Mouse (Mus musculus): ENCODE measurements around the gene Hspa8. TPM values are rescaled to one million over a fixed set of nuclear protein-coding genes. Genes with fewer than 3 reads are reported as not detected.

The Hspa8 gene
- total and polyA plus RNA-seq, 3 experiments, result 483 to 3,642 (median 1,343) TPM

DNA sequence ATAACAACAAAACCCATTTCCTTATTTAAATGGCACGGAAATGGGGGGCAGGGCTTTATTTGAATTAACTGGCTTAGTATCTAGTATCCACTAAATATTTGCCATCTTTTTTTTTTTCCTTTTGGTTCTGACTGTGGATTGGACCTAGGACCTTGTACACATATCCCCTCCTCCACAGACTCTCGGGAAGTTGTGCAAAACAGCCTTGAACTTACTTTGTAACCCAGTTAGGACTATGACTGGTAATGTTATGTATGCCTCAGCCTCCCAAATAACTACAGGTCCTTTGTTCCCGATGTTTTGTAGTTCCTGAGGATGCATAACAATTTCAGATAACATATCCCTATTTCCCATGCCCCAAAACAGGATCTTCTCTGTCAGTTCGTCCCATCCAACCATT lies 26.9 kb upstream of the Hspa8 start:
- Histone ChIP-seq H3K36me3 (replicated peaks) (no peaks in the 10 kb centered on the region), H3K4me1 (ENCODE audit: insufficient read depth, low read depth, low read length) (no peaks in the 10 kb centered on the region), H3K4me3 (ENCODE audit: low read depth, low read length) (no peak overlapping the region), H3K27me3 (ENCODE audit: insufficient read depth, low read length) (peaks cover 6% of the 10 kb centered on the region; the same call in 1 of the 2 replicates), H3K9me3 (replicated peaks) (no peaks in the 10 kb centered on the region)
- no peak for ATAC-seq (ENCODE audit: extremely low read depth, insufficient number of reproducible peaks, low FRiP score, poor library complexity, severe bottlenecking)
- no peak for DNase-seq (ENCODE audit: low spot score)
- TF ChIP-seq GATA1 (IDR thresholded peaks at IDR 0.05; ENCODE audit: borderline replicate concordance, low read length) (no peak), TAL1 (conservative IDR thresholded peaks at IDR 0.05; ENCODE audit: low read depth, low read length) (no peak), GATA2 (IDR thresholded peaks at IDR 0.05; ENCODE audit: borderline replicate concordance, low read depth, low read length) (no peak), POLR2AphosphoS5 (IDR thresholded peaks at IDR 0.05; ENCODE audit: insufficient replicate concordance, low read depth, low read length) (no peak), CTCF (IDR thresholded peaks at IDR 0.05; ENCODE audit: low read depth, low read length) (no peak)

DNA sequence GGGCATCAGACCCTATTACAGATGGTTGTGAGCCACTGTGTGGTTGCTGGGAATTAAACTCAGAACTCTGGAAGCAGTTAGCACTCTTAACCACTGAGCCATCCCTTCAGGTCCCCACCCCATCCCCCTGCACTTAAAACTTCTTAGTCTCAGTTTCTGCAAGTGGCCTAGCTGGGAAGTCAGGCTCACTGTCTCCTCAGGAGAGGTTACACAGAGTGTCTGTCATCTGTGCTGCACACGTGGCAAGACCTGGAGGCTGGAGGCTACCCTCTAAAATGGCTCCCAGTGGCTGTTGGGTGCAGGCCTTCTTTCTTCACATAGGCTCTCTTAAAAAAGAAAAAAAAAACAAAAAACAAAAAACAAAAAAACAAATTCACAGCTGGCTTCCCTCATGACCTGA lies 24.7 kb upstream of the Hspa8 start:
- TF ChIP-seq CTCF (IDR thresholded peaks at IDR 0.05; ENCODE audit: low read depth, low read length) (no peak), GATA2 (IDR thresholded peaks at IDR 0.05; ENCODE audit: borderline replicate concordance, low read depth, low read length) (no peak), GATA1 (IDR thresholded peaks at IDR 0.05; ENCODE audit: borderline replicate concordance, low read length) (no peak), TAL1 (conservative IDR thresholded peaks at IDR 0.05; ENCODE audit: low read depth, low read length) (no peak), POLR2AphosphoS5 (IDR thresholded peaks at IDR 0.05; ENCODE audit: insufficient replicate concordance, low read depth, low read length) (no peak)
- Histone ChIP-seq H3K4me1 (ENCODE audit: insufficient read depth, low read depth, low read length) (no peaks in the 10 kb centered on the region), H3K36me3 (replicated peaks) (no peaks in the 10 kb centered on the region), H3K27me3 (ENCODE audit: insufficient read depth, low read length) (peaks cover 11% of the 10 kb centered on the region; the same call in 1 of the 2 replicates), H3K9me3 (replicated peaks) (no peaks in the 10 kb centered on the region), H3K4me3 (ENCODE audit: low read depth, low read length) (no peak overlapping the region)
- no peak for DNase-seq (ENCODE audit: low spot score)
- no peak for ATAC-seq (ENCODE audit: extremely low read depth, insufficient number of reproducible peaks, low FRiP score, poor library complexity, severe bottlenecking)

DNA sequence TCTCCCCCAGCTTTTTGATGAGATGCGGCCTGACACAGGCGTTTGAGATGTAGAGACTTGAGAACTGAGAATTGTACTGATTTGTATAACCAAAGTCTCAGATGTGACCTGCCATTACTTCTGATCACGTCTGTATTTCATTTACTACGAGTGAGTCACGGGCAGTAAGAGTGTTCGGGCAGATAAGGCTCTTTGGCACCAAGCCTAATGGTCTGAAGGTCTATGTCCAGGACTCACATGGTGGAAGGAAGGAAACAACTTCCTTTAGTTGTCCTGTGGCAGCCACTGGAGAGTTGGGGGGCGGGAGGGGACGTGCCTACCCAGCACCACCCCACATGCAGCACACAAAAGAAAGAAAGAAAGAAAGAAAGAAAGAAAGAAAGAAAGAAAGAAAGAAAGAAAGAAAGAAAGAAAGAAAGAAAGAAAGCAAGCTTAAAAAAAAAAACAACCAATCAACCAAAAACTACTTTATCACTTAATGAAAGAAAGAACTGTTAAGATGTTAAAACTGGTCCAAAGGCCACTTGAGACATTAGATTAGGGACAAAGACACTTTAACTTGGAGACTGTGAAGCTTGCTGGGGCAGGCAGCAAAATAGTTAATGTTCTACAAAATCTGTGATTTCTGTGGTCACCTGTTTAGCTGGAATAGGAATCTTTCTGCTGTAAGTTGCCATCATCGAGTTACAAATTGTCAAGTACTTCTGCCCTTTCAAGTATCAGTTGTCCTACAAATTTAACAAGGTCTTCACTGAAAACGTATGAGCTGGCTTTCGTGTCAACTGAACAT lies 24.1 kb upstream of the Hspa8 start:
- TF ChIP-seq GATA2 (IDR thresholded peaks at IDR 0.05; ENCODE audit: borderline replicate concordance, low read depth, low read length) (no peak), POLR2AphosphoS5 (IDR thresholded peaks at IDR 0.05; ENCODE audit: insufficient replicate concordance, low read depth, low read length) (no peak), TAL1 (conservative IDR thresholded peaks at IDR 0.05; ENCODE audit: low read depth, low read length) (no peak), GATA1 (IDR thresholded peaks at IDR 0.05; ENCODE audit: borderline replicate concordance, low read length) (no peak)
- no peak for DNase-seq (ENCODE audit: low spot score)
- no peaks in the 10 kb centered on the region for H3K9me3 ChIP-seq (replicated peaks)

DNA sequence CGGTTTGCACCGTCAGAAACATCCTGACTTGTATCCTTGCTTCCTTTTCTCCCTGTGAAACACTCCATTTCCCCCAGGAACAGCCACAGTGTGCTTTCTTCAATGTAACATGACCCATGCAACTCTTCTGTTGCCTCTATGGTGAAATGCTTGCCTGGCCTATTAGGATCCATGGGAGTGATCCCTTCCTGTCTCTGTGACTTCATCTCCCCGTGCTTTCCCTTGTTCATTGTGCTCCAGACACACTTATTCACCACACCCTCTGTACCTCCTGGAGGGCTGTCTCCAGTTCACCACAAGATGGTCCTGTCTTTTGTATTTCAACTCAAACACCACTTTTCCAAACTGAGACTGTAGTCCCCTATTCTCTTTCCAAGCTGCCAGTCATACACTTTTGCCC lies 20.7 kb upstream of the Hspa8 start:
- Histone ChIP-seq H3K9me3 (replicated peaks) (no peaks in the 10 kb centered on the region), H3K4me1 (ENCODE audit: insufficient read depth, low read depth, low read length) (peaks cover 4% of the 10 kb centered on the region; the same call in 1 of the 2 replicates), H3K36me3 (replicated peaks) (no peaks in the 10 kb centered on the region), H3K4me3 (ENCODE audit: low read depth, low read length) (no peak overlapping the region), H3K27me3 (ENCODE audit: insufficient read depth, low read length) (peaks cover 32% of the 10 kb centered on the region)
- DNase-seq (ENCODE audit: low spot score) (no peak), ATAC-seq (ENCODE audit: extremely low read depth, insufficient number of reproducible peaks, low FRiP score, poor library complexity, severe bottlenecking) (no peak)
- no peak for TF ChIP-seq POLR2AphosphoS5 (IDR thresholded peaks at IDR 0.05; ENCODE audit: insufficient replicate concordance, low read depth, low read length)
- TF ChIP-seq GATA1 (IDR thresholded peaks at IDR 0.05; ENCODE audit: borderline replicate concordance, low read length), result no peak
- TF ChIP-seq TAL1 (conservative IDR thresholded peaks at IDR 0.05; ENCODE audit: low read depth, low read length), result no peak
- no peak for TF ChIP-seq GATA2 (IDR thresholded peaks at IDR 0.05; ENCODE audit: borderline replicate concordance, low read depth, low read length)
- TF ChIP-seq CTCF (IDR thresholded peaks at IDR 0.05; ENCODE audit: low read depth, low read length), result no peak

More for the DNA sequence above, 24.1 kb upstream of the Hspa8 start:
- Histone ChIP-seq H3K4me1 (ENCODE audit: insufficient read depth, low read depth, low read length) (no peaks in the 10 kb centered on the region), H3K36me3 (replicated peaks) (no peaks in the 10 kb centered on the region), H3K27me3 (ENCODE audit: insufficient read depth, low read length) (peaks cover 17% of the 10 kb centered on the region; the same call in 1 of the 2 replicates), H3K4me3 (ENCODE audit: low read depth, low read length) (no peak overlapping the region)
- peak; percentile 60 for ATAC-seq (ENCODE audit: extremely low read depth, insufficient number of reproducible peaks, low FRiP score, poor library complexity, severe bottlenecking)

DNA sequence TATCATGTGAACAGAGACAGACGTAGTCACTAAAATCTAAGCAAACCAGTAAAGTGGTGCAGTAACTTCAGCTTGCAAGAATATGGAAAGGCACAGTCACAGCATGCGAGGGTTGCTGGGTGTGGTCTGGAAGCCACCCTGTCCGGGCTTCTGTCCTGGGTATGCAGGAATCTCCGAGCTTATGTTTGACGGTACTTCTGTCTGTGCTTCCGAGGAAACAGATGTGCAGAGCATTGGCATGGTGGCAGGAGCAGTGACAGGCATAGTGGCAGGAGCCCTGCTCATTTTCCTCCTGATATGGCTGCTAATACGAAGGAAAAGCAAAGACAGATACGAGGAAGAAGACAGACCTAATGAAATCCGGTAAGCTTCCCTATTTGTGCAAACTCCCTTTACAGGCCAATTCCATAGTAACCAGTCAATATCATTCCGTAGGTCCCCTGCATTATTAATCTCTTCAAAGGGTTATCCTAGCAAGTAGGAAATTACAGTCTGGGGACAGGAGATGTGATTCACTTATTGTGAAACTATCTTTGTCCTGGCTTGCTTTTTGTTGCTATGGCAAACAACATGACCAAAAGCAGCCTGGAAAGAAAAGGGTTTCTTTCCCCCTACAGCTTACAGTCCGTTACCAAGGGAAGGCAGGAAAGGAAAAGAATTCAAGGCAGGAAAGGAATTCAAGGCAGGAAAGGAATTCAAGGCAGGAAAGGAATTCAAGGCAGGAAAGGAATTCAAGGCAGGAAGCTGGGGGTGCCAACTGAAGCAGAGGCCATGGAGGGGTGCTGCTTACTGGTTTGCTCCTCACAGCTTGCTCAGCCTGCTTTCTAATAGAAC lies 19.7 kb upstream of the Hspa8 start:
- ATAC-seq (ENCODE audit: extremely low read depth, insufficient number of reproducible peaks, low FRiP score, poor library complexity, severe bottlenecking), result no peak
- H3K4me1 ChIP-seq (ENCODE audit: insufficient read depth, low read depth, low read length), result peaks cover 4% of the 10 kb centered on the region; the same call in 1 of the 2 replicates
- no peak overlapping the region for H3K4me3 ChIP-seq (ENCODE audit: low read depth, low read length)

More for the DNA sequence above, 19.7 kb upstream of the Hspa8 start:
- DNase-seq (ENCODE audit: low spot score), result no peak
- no peak for TF ChIP-seq TAL1 (conservative IDR thresholded peaks at IDR 0.05; ENCODE audit: low read depth, low read length)
- no peak for TF ChIP-seq GATA2 (IDR thresholded peaks at IDR 0.05; ENCODE audit: borderline replicate concordance, low read depth, low read length)
- TF ChIP-seq GATA1 (IDR thresholded peaks at IDR 0.05; ENCODE audit: borderline replicate concordance, low read length), result no peak
- no peak for TF ChIP-seq POLR2AphosphoS5 (IDR thresholded peaks at IDR 0.05; ENCODE audit: insufficient replicate concordance, low read depth, low read length)
- no peak for TF ChIP-seq CTCF (IDR thresholded peaks at IDR 0.05; ENCODE audit: low read depth, low read length)
- no peaks in the 10 kb centered on the region for H3K36me3 ChIP-seq (replicated peaks)
- peaks cover 32% of the 10 kb centered on the region for H3K27me3 ChIP-seq (ENCODE audit: insufficient read depth, low read length)
- no peaks in the 10 kb centered on the region for H3K9me3 ChIP-seq (replicated peaks)
